Mouse (Mus musculus) spleen, adult 2 months (tissue): ENCODE results near the gene Scand1.

Experiments used
- CTCF ChIP-seq: fragments of 200-500 bp; IDR thresholded peaks from 2 replicates; pipeline ENCODE4 v1.5.1; 2011; ENCODE audit warnings: mild to moderate bottlenecking, inconsistent platforms; ENCODE audit not compliant: insufficient read depth, insufficient read length, insufficient replicate concordance; ENCODE audit errors: extremely low read depth
- POLR2A ChIP-seq: fragments of 200-500 bp; IDR thresholded peaks from 2 replicates; pipeline ENCODE4 v1.6.1; 2011; ENCODE audit warnings: low read depth, low read length, inconsistent platforms

DNA sequence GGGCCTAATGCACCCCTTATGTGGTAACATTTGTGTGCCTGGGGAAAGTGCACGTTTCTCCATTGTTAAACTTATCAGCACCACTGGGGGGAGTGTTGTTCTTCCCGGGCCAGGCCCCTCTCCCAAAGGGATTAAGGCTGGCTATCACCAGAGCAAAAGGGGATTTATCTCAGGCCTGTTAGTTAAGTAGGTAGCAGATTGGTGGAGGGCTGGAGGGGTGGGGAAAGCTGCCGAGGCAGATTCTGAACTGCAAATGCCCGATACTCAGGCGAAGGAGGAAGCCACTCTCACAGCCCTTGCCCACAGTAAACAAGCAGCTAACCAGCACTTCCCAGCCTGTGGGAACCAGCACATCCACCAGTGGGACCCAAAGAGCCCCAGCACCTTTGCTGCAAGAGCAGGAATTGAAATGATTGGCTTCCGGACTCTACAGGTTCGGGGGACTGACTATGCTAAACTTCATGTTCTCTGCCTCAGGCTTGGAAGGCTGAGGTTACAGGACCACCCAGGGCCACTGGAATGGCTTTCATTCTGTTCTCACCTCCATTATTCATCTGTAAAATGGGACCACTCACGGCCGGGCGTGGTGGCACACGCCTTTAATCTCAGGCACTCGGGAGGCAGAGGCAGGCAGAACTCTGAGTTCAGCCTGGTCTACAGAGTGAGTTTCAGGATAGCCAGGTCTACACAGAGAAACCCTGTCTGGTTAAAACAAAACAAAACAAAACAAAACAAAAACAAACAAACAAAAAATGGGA is 32.5 kb upstream of the Scand1 start:
- TF ChIP-seq CTCF (no peak), POLR2A (no peak)
